Mouse (Mus musculus): ENCODE data around the gene Nans.

GRCm38 (mm10) chr4:46549979-46550378, 60.9 kb downstream of the Nans start:
- no peak for TF ChIP-seq CTCF (IDR thresholded peaks at IDR 0.05; ENCODE audit: low read depth)
- no peak for TF ChIP-seq EP300 (IDR thresholded peaks at IDR 0.05; ENCODE audit: low read depth)
